Mouse (Mus musculus): ENCODE measurements around the gene Jph3. TPM values are rescaled to one million over a fixed set of nuclear protein-coding genes. Genes with fewer than 3 reads are reported as not detected.

The Jph3 gene
- polyA plus RNA-seq, 1 experiment = 0.20 TPM

GRCm38 (mm10) chr8:121708406-121708805 lies 21.0 kb upstream of the Jph3 start:
- Histone ChIP-seq H3K4me3 (ENCODE audit: insufficient read depth, low read depth, low read length) (no peak overlapping the region), H3K27ac (ENCODE audit: insufficient read depth, low read depth, low read length) (no peak overlapping the region), H3K4me1 (ENCODE audit: control insufficient read depth, insufficient read depth, low read length) (no peaks in the 10 kb centered on the region), H3K27me3 (replicated peaks; ENCODE audit: control insufficient read depth, insufficient read depth, low read length) (no peaks in the 10 kb centered on the region), H3K36me3 (ENCODE audit: control insufficient read depth, insufficient read depth, low read length) (no peaks in the 10 kb centered on the region)
- TF ChIP-seq POLR2A (IDR thresholded peaks at IDR 0.05; ENCODE audit: low read depth, low read length) (no peak), CTCF (conservative IDR thresholded peaks at IDR 0.05; ENCODE audit: insufficient read depth, insufficient read length, low read depth, low read length) (no peak)
- 32% methylated on average over 6 of the region's 6 CpGs for WGBS
- peak; percentile 80 for DNase-seq

DNA sequence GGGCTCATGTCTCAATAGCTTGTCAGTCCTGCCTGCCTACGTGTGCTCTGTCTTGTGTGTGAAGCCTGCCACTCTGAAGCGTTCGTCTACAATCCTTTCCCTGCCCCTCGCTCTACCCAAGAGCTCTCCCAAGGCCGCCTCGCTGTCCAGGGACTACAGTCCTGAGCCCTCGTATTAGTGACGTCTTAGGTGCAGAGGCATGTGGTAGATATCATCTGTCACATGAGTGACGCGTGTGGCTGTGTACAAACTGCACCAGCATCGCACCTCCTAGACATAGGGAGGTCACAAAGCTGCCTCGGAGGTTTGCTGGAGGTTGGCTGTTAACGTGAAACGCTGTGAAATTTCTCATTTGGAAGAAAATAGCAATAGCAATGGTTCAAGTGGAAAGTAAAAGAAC lies 11.9 kb upstream of the Jph3 start:
- TF ChIP-seq CTCF (conservative IDR thresholded peaks at IDR 0.05; ENCODE audit: insufficient read depth, insufficient read length, low read depth, low read length) (no peak), POLR2A (IDR thresholded peaks at IDR 0.05; ENCODE audit: low read depth, low read length) (no peak)
- Histone ChIP-seq H3K27ac (ENCODE audit: insufficient read depth, low read depth, low read length) (no peak overlapping the region), H3K4me3 (ENCODE audit: insufficient read depth, low read depth, low read length) (no peak overlapping the region), H3K27me3 (replicated peaks; ENCODE audit: control insufficient read depth, insufficient read depth, low read length) (no peaks in the 10 kb centered on the region), H3K4me1 (ENCODE audit: control insufficient read depth, insufficient read depth, low read length) (no peaks in the 10 kb centered on the region), H3K36me3 (ENCODE audit: control insufficient read depth, insufficient read depth, low read length) (no peaks in the 10 kb centered on the region)
- no peak for DNase-seq
- 49% methylated on average over 14 of the region's 14 CpGs for WGBS

DNA sequence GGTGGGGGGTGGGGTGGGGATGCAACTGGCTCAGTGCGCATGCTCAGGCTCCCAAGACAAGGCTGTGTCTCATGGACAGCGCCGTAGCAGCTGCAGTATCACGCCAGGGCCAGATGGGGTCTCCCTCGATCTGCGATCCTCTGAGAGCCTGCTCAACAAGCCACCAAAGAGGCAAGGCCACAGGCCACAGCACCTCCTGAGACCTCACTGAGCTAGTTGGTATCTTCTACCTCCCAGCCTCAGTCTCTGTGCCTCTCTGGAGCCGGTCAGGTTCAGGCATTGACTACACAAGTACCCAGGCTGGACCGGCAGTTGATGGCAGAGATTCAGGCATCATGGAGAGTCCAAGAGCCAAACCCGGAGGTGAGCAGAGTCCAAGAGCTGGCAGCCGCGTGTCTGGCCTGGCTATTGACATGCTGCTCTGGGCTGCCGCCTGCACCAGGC lies 11.4 kb upstream of the Jph3 start:
- no peaks in the 10 kb centered on the region for H3K4me1 ChIP-seq (ENCODE audit: control insufficient read depth, insufficient read depth, low read length)
- TF ChIP-seq POLR2A (IDR thresholded peaks at IDR 0.05; ENCODE audit: low read depth, low read length) (no peak), CTCF (conservative IDR thresholded peaks at IDR 0.05; ENCODE audit: insufficient read depth, insufficient read length, low read depth, low read length) (peak; percentile 88)
- H3K36me3 ChIP-seq (ENCODE audit: control insufficient read depth, insufficient read depth, low read length) = no peaks in the 10 kb centered on the region
- H3K27ac ChIP-seq (ENCODE audit: insufficient read depth, low read depth, low read length) = no peak overlapping the region
- 20% methylated on average over 12 of the region's 12 CpGs for WGBS
- H3K27me3 ChIP-seq (replicated peaks; ENCODE audit: control insufficient read depth, insufficient read depth, low read length) = no peaks in the 10 kb centered on the region
- DNase-seq = peak; percentile 89
- no peak overlapping the region for H3K4me3 ChIP-seq (ENCODE audit: insufficient read depth, low read depth, low read length)

GRCm38 (mm10) chr8:121718925-121719324 lies 10.5 kb upstream of the Jph3 start:
- Histone ChIP-seq H3K27ac (ENCODE audit: insufficient read depth, low read depth, low read length) (no peak overlapping the region), H3K4me1 (ENCODE audit: control insufficient read depth, insufficient read depth, low read length) (no peaks in the 10 kb centered on the region), H3K4me3 (ENCODE audit: insufficient read depth, low read depth, low read length) (no peak overlapping the region), H3K36me3 (ENCODE audit: control insufficient read depth, insufficient read depth, low read length) (no peaks in the 10 kb centered on the region), H3K27me3 (replicated peaks; ENCODE audit: control insufficient read depth, insufficient read depth, low read length) (no peaks in the 10 kb centered on the region)
- TF ChIP-seq CTCF (conservative IDR thresholded peaks at IDR 0.05; ENCODE audit: insufficient read depth, insufficient read length, low read depth, low read length) (no peak), POLR2A (IDR thresholded peaks at IDR 0.05; ENCODE audit: low read depth, low read length) (no peak)
- DNase-seq = no peak
- 51% methylated on average over 6 of the region's 6 CpGs for WGBS

- WGBS = 52% methylated on average over 6 of the region's 6 CpGs
- DNase-seq = no peak
- Histone ChIP-seq H3K36me3 (ENCODE audit: control insufficient read depth, insufficient read depth, low read length) (no peaks in the 10 kb centered on the region), H3K27me3 (replicated peaks; ENCODE audit: control insufficient read depth, insufficient read depth, low read length) (no peaks in the 10 kb centered on the region), H3K4me3 (ENCODE audit: insufficient read depth, low read depth, low read length) (no peak overlapping the region), H3K27ac (ENCODE audit: insufficient read depth, low read depth, low read length) (no peak overlapping the region), H3K4me1 (ENCODE audit: control insufficient read depth, insufficient read depth, low read length) (no peaks in the 10 kb centered on the region)
- TF ChIP-seq POLR2A (IDR thresholded peaks at IDR 0.05; ENCODE audit: low read depth, low read length) = no peak
- TF ChIP-seq CTCF (conservative IDR thresholded peaks at IDR 0.05; ENCODE audit: insufficient read depth, insufficient read length, low read depth, low read length) = no peak
Measured at GRCm38 (mm10) chr8:121721072-121721471, 8.4 kb upstream of the Jph3 start.

DNA sequence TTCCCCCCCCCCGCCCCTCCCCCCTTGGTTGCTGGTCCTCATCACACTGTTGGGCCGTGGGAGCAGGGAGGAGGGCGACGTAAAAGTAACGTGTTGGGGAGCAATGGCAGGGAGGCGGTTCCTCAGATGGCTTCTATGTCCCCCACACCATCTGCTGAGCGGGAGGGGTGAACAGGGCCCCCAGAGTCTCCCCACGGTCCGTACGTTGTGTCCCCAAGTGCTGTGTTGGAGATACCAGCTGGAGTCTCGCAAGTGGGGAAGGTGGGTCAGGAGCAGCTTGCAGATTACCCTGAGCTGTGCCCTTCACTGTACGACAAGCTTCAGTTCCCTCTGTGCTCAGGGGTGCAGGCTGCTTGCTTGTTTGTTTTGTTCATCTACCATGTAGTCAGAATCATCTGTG lies 5.6 kb upstream of the Jph3 start:
- Histone ChIP-seq H3K4me1 (ENCODE audit: control insufficient read depth, insufficient read depth, low read length) (no peaks in the 10 kb centered on the region), H3K27me3 (replicated peaks; ENCODE audit: control insufficient read depth, insufficient read depth, low read length) (no peaks in the 10 kb centered on the region), H3K36me3 (ENCODE audit: control insufficient read depth, insufficient read depth, low read length) (no peaks in the 10 kb centered on the region), H3K4me3 (ENCODE audit: insufficient read depth, low read depth, low read length) (no peak overlapping the region), H3K27ac (ENCODE audit: insufficient read depth, low read depth, low read length) (no peak overlapping the region)
- no peak for DNase-seq
- 54% methylated on average over 12 of the region's 12 CpGs for WGBS
- TF ChIP-seq CTCF (conservative IDR thresholded peaks at IDR 0.05; ENCODE audit: insufficient read depth, insufficient read length, low read depth, low read length) (no peak), POLR2A (IDR thresholded peaks at IDR 0.05; ENCODE audit: low read depth, low read length) (no peak)

DNA sequence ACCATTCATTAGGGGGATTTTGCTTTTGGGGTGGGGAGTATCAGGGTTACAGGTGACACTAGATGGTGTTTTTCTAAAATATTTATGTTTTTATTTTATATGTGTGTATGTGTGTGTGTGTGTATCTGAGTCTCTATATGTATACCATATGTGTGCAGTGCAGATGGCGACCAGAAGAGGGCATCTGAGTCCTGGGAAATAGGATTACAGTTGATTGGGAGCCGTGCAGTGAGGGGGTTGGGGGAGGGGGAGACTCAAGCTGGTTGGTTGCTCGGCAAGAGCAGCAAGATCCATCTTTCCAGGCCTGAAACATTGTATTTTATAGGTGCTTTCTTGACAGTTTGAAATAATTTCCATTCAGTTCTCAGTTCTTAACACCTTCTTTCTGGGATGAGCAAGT lies 2.3 kb upstream of the Jph3 start:
- Histone ChIP-seq H3K27me3 (replicated peaks; ENCODE audit: control insufficient read depth, insufficient read depth, low read length) (peaks cover 3% of the 10 kb centered on the region; the same call in 1 of the 2 replicates), H3K4me3 (ENCODE audit: insufficient read depth, low read depth, low read length) (no peak overlapping the region), H3K27ac (ENCODE audit: insufficient read depth, low read depth, low read length) (no peak overlapping the region), H3K36me3 (ENCODE audit: control insufficient read depth, insufficient read depth, low read length) (no peaks in the 10 kb centered on the region), H3K4me1 (ENCODE audit: control insufficient read depth, insufficient read depth, low read length) (no peaks in the 10 kb centered on the region)
- WGBS = 60% methylated on average over 3 of the region's 3 CpGs
- no peak for DNase-seq
- no peak for TF ChIP-seq POLR2A (IDR thresholded peaks at IDR 0.05; ENCODE audit: low read depth, low read length)
- no peak for TF ChIP-seq CTCF (conservative IDR thresholded peaks at IDR 0.05; ENCODE audit: insufficient read depth, insufficient read length, low read depth, low read length)

Measured in kidney, adult 2 months (tissue).